Mouse (Mus musculus) erythroblast, embryonic 14.5 days (primary cell): ENCODE measurements around the gene Ntn4.

Experiments
- GATA1 ChIP-seq: IDR thresholded peaks from 2 replicates; pipeline ENCODE4 v1.6.1; 2012; ENCODE audit warnings: low read length, inconsistent platforms, mixed read lengths
- TAL1 ChIP-seq: IDR thresholded peaks from 3 replicates; pipeline ENCODE4 v1.6.1; 2012; ENCODE audit warnings: low read length, inconsistent platforms, mixed read lengths

DNA sequence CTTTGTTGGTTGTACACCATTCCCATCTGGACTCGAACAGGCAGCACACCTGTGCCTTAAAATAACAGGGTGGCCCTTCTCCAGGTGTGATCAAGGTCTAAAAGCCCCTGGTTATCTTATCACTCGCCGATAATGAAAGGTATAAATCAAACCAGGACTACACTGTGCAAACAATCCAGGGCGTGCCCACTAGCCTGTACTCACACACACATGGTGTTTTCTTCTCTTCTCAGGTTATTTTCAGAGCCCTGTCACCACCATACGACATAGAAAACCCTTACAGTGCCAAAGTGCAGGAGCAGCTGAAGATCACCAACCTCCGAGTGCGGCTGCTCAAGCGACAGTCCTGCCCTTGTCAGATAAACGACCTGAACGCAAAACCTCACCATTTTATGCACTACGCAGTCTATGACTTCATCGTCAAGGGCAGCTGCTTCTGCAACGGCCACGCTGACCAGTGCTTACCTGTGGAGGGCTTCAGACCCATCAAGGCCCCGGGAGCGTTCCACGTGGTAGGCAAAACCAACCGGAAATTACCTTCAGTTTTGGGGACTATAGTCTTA lies 41.8 kb downstream of the Ntn4 start:
- TF ChIP-seq GATA1 (no peak), TAL1 (no peak)
